Comparison of ENCODE assay signal across 16 mouse cellular contexts in the genomic region with DNA sequence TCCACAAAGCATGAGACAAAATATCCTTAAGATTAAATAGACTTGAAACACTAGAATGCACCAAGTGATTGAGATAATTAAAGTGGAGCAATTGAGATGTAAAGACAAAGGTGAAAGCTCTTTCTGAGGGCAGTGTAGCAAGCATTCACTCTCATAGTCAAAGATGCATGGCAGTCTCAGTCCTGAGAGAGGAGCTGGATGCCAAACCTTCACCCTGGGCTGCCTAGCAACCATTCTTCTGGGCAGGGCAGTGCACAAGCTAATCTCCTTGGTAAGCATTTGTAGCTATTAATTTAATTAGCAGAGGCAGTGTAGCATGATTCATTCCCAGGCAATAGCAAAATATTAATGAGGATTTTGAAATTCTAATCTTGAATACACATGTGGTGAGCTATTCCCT.
DNase-seq lines count a peak whose midpoint lies in the region; ATAC-seq and TF ChIP-seq lines count a peak whose summit lies in the region.
"Had no signal": no experiment of that assay in that cellular context is flagged by ENCODE, and none has a peak within 500 bp of the region (broad histone marks: within the 10 kb centered on the region; RNA-seq: fewer than 3 reads in every experiment).

No protein-coding gene starts in this region.

- H3K9me3 ChIP-seq in forebrain, embryonic 14.5 days (replicated peaks; ENCODE audit: control insufficient read depth, low read length): no peaks in the 10 kb centered on the region
- H3K9me3 ChIP-seq in hindbrain, postnatal 0 days (ENCODE audit: low read length): no peaks in the 10 kb centered on the region
- no peaks in the 10 kb centered on the region for H3K9me3 ChIP-seq in neural tube, embryonic 13.5 days
- H3K9me3 ChIP-seq: heart, embryonic 13.5 days; limb, embryonic 12.5 days; megakaryocyte, embryonic 14.5 days had no signal

- no peaks in the 10 kb centered on the region for H3K36me3 ChIP-seq in forebrain, embryonic 14.5 days (ENCODE audit: control insufficient read depth, insufficient read depth, low read length)
- H3K36me3 ChIP-seq in hindbrain, postnatal 0 days (ENCODE audit: insufficient read depth, low read length): no peaks in the 10 kb centered on the region
- H3K36me3 ChIP-seq in neural tube, embryonic 13.5 days: no peaks in the 10 kb centered on the region
- H3K36me3 ChIP-seq: heart, embryonic 13.5 days; limb, embryonic 12.5 days had no signal

- H3K4me1 ChIP-seq in forebrain, embryonic 14.5 days (ENCODE audit: control insufficient read depth, insufficient read depth, low read length): no peaks in the 10 kb centered on the region
- H3K4me1 ChIP-seq in hindbrain, postnatal 0 days (ENCODE audit: insufficient read depth, low read length): no peaks in the 10 kb centered on the region
- 0 out of 2 replicates have a peak, but pooled peaks cover 7% of the 10 kb centered on the region for H3K4me1 ChIP-seq in neural tube, embryonic 13.5 days (replicated peaks)
- H3K4me1 ChIP-seq: limb, embryonic 12.5 days; megakaryocyte, embryonic 14.5 days had no signal

- no peak overlapping the region for H3K27ac ChIP-seq in forebrain, embryonic 14.5 days (ENCODE audit: low read depth, low read length)
- H3K27ac ChIP-seq in hindbrain, postnatal 0 days: no peak overlapping the region
- no peak overlapping the region for H3K27ac ChIP-seq in neural tube, embryonic 13.5 days (replicated peaks)
- H3K27ac ChIP-seq: heart, embryonic 13.5 days; limb, embryonic 12.5 days had no signal

- H3K9ac ChIP-seq in forebrain, embryonic 14.5 days (ENCODE audit: low read length): no peak overlapping the region
- H3K9ac ChIP-seq in hindbrain, postnatal 0 days (replicated peaks; ENCODE audit: low read length): no peak overlapping the region
- no peak overlapping the region for H3K9ac ChIP-seq in neural tube, embryonic 13.5 days
- H3K9ac ChIP-seq: heart, embryonic 13.5 days; limb, embryonic 12.5 days had no signal

- ATAC-seq in forebrain, embryonic 14.5 days: peak; percentile 91
- ATAC-seq in hindbrain, postnatal 0 days: peak; percentile 88
- peak; percentile 92 for ATAC-seq in neural tube, embryonic 13.5 days (ENCODE audit: low read depth)

- no peak overlapping the region for H3K4me3 ChIP-seq in forebrain, embryonic 14.5 days (ENCODE audit: low read depth, low read length)
- H3K4me3 ChIP-seq in hindbrain, postnatal 0 days (ENCODE audit: low read length): no peak overlapping the region
- H3K4me3 ChIP-seq in neural tube, embryonic 13.5 days: no peak overlapping the region
- H3K4me3 ChIP-seq: heart, embryonic 13.5 days; limb, embryonic 12.5 days; megakaryocyte, embryonic 14.5 days had no signal

- H3K27me3 ChIP-seq in forebrain, embryonic 14.5 days (replicated peaks; ENCODE audit: control insufficient read depth, insufficient read depth, low read length): no peaks in the 10 kb centered on the region
- H3K27me3 ChIP-seq in hindbrain, postnatal 0 days (ENCODE audit: insufficient read depth, low read length): no peaks in the 10 kb centered on the region
- H3K27me3 ChIP-seq in neural tube, embryonic 13.5 days: no peaks in the 10 kb centered on the region
- H3K27me3 ChIP-seq: heart, embryonic 13.5 days; limb, embryonic 12.5 days; megakaryocyte, embryonic 14.5 days had no signal

- peak; percentile 42 to 62 for DNase-seq in cerebellum, postnatal 10 days
- DNase-seq in cerebellum, adult 18-20 months: no peak
- DNase-seq in forebrain, embryonic 14.5 days (ENCODE audit: low spot score): peak; percentile 74
- DNase-seq in hindbrain, postnatal 0 days (ENCODE audit: low spot score): peak; percentile 61
- no peak for DNase-seq in thymus, postnatal 25 days
- DNase-seq in urinary bladder, adult 2 months (ENCODE audit: low spot score): no peak
- no peak for DNase-seq in gastrocnemius, postnatal 25 days
- DNase-seq: adrenal gland, postnatal 10 days; gastrocnemius, postnatal 14 days; kidney, postnatal 10 days; layer of hippocampus, postnatal 36 days; lung, adult 18-20 months had no signal

- TF ChIP-seq CTCF in hindbrain, postnatal 0 days (IDR thresholded peaks at IDR 0.05; ENCODE audit: low read depth): no peak

- no peak overlapping the region for H3K4me2 ChIP-seq in forebrain, embryonic 14.5 days (ENCODE audit: low read length)
- no peak overlapping the region for H3K4me2 ChIP-seq in hindbrain, postnatal 0 days (ENCODE audit: low read depth, low read length)
- no peak overlapping the region for H3K4me2 ChIP-seq in neural tube, embryonic 13.5 days
- H3K4me2 ChIP-seq: heart, embryonic 13.5 days; limb, embryonic 12.5 days had no signal

Comparison
In these comparisons a context has a peak if more than half of its experiments do, and no peak if none do; other contexts are left out.
1. DNase-seq: peak in cerebellum, postnatal 10 days (2 of 2), forebrain, embryonic 14.5 days (single experiment) and hindbrain, postnatal 0 days (single experiment); none in cerebellum, adult 18-20 months (0 of 2), thymus, postnatal 25 days (single experiment), urinary bladder, adult 2 months (single experiment) and gastrocnemius, postnatal 25 days (single experiment).
2. Peak in every context shown above with its lines, with median percentiles within 50 percentile points of each other: ATAC-seq.